Mouse (Mus musculus) brain, embryonic 14.5 days (tissue): Measurements from ENCODE around the gene Nmrk1.

Experiments
- CTCF ChIP-seq: fragments of 200-500 bp; IDR thresholded peaks from 2 replicates; pipeline ENCODE4 v1.5.1; 2012; ENCODE audit warnings: inconsistent platforms, mild to moderate bottlenecking, moderate library complexity, borderline replicate concordance; ENCODE audit not compliant: insufficient read depth, insufficient read length; ENCODE audit errors: extremely low read depth
- POLR2A ChIP-seq: fragments of 200-500 bp; IDR thresholded peaks from 2 replicates; pipeline ENCODE4 v1.6.1; 2012; ENCODE audit warnings: mild to moderate bottlenecking, inconsistent platforms, borderline replicate concordance; ENCODE audit not compliant: poor library complexity, insufficient read depth, insufficient read length, severe bottlenecking; ENCODE audit errors: extremely low read depth

DNA sequence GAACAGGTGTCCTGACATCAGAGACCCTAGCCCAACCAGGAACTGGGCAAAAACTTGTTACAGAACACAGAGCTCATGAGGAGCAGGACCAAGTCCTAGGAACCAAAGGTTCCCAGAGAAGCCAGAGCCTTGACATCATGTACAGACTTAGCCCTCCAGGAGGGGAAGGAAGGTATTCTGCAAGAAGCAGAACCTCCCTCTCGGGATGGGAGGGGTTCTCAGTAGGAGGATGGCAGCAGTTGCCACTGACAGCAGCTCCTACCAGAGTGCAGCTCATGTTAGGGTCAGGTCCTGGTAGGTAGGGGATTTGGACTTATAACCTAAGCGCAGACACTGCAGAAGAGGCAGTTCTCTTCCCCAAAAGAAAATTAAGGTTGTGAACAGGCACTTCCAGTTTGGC, 7.9 kb upstream of the Nmrk1 start:
- TF ChIP-seq POLR2A: no peak
- no peak for TF ChIP-seq CTCF
